Mouse (Mus musculus): ENCODE results near the gene Arhgap22. TPM values are rescaled to one million over a fixed set of nuclear protein-coding genes. Genes with fewer than 3 reads are reported as not detected.

Arhgap22 gene
- total RNA-seq, 2 experiments from 2014 or later: 10.9 to 12.1 TPM

GRCm38 (mm10) chr14:33296698-33297341 is 83.0 kb downstream of the Arhgap22 start:
- intact Hi-C loops (cut with DNase I): no loop called here
- H3K27ac ChIP-seq: peak overlapping the region; percentile 58

DNA sequence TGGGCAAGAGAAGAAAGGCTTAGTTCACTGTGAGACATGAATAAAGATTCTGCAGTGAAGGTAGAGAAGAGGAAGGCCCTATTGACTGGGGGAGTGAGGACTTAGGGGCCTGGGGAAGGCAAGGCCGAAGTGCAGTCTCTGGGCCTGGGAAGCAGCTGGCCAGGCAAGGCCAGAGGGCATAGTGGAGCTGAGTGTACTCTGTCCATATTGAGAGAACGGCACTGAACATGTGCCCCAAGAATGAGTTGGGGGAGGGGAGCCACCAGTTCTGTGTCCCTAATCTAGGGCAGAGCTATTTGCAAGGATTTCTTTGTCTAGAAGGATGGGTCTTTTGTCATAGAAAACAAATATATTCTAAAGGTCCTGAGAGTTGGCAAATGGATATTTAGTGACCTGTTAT is 86.8 kb downstream of the Arhgap22 start:
- no peak for TF ChIP-seq CTCF (IDR thresholded peaks at IDR 0.05)
- DNase-seq (ENCODE audit: extremely low spot score in 1 of 2, low spot score in 2 of 2): no peak
- intact Hi-C loops (cut with DNase I): loop anchor here (10.0 kb wide), 1 partner anchor 766 kb away; no protein-coding TSS in a partner anchor
- Histone ChIP-seq H3K4me3 (no peak overlapping the region), H3K27ac (no peak overlapping the region)

More at GRCm38 (mm10) chr14:33296698-33297341, 83.0 kb downstream of the Arhgap22 start:
- peak in 1 of 2 experiments; percentile 59 for DNase-seq (ENCODE audit: extremely low spot score in 1 of 2, low spot score in 2 of 2)
- no peak overlapping the region for H3K4me3 ChIP-seq
- TF ChIP-seq CTCF (IDR thresholded peaks at IDR 0.05): no peak

GRCm38 (mm10) chr14:33303348-33303819 is 89.6 kb downstream of the Arhgap22 start:
- intact Hi-C loops (cut with DNase I): loop anchor here (1.0 to 10.0 kb wide), 2 partner anchors 90 to 769 kb away; no protein-coding TSS in a partner anchor
- H3K27ac ChIP-seq: no peak overlapping the region
- H3K4me3 ChIP-seq: no peak overlapping the region
- peak; percentile 86 for TF ChIP-seq CTCF (IDR thresholded peaks at IDR 0.05)
- peak; percentile 80 to 82 for DNase-seq (ENCODE audit: extremely low spot score in 1 of 2, low spot score in 2 of 2)

- no peak for TF ChIP-seq CTCF (IDR thresholded peaks at IDR 0.05)
- no peak overlapping the region for H3K27ac ChIP-seq
- no peak overlapping the region for H3K4me3 ChIP-seq
- intact Hi-C loops (cut with DNase I): loop anchor here (10.0 kb wide), 1 partner anchor 771 kb away; no protein-coding TSS in a partner anchor
- DNase-seq (ENCODE audit: extremely low spot score in 1 of 2, low spot score in 2 of 2): peak in 1 of 2 experiments; percentile 19
Observed at GRCm38 (mm10) chr14:33305645-33306281, 91.9 kb downstream of the Arhgap22 start.

- TF ChIP-seq CTCF (IDR thresholded peaks at IDR 0.05): no peak
- intact Hi-C loops (cut with DNase I): no loop called here
- DNase-seq (ENCODE audit: extremely low spot score in 1 of 2, low spot score in 2 of 2): no peak
- no peak overlapping the region for H3K4me3 ChIP-seq
- H3K27ac ChIP-seq: no peak overlapping the region
Observed at GRCm38 (mm10) chr14:33310719-33311118, 96.9 kb downstream of the Arhgap22 start.

GRCm38 (mm10) chr14:33312309-33312708 is 98.5 kb downstream of the Arhgap22 start:
- no peak for DNase-seq (ENCODE audit: extremely low spot score in 1 of 2, low spot score in 2 of 2)
- no peak for TF ChIP-seq CTCF (IDR thresholded peaks at IDR 0.05)
- intact Hi-C loops (cut with DNase I): no loop called here

DNA sequence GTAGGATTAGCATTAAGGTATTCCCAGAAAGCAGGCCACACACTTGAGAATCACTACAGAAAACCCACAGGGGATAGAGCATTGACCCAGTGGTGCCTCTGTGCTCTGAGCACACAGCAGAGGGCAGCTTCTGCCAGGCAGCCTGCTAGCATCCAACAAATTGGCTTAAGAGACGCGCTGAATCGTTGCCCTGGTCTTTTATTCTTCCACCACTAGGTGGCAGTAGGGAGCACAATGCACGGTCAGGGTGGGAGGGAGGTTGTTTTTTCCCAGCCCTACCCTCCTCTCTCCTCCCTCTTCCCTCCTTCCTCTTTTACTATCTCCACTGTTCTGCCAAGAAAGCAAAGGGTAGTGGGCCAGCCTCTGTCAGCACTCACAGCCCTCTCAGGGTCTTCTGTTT is 99.8 kb downstream of the Arhgap22 start:
- peak; percentile 97 for TF ChIP-seq CTCF (IDR thresholded peaks at IDR 0.05)
- intact Hi-C loops (cut with DNase I): loop anchor here (1.0 kb wide), 1 partner anchor 58 kb away; no protein-coding TSS in a partner anchor
- DNase-seq (ENCODE audit: extremely low spot score in 1 of 2, low spot score in 2 of 2): peak; percentile 67 to 73

More at GRCm38 (mm10) chr14:33312309-33312708, 98.5 kb downstream of the Arhgap22 start:
- H3K4me3 ChIP-seq: no peak overlapping the region
- no peak overlapping the region for H3K27ac ChIP-seq

GRCm38 (mm10) chr14:33314160-33314559 is 100.3 kb downstream of the Arhgap22 start:
- TF ChIP-seq CTCF (IDR thresholded peaks at IDR 0.05): no peak
- Histone ChIP-seq H3K27ac (no peak overlapping the region), H3K4me3 (no peak overlapping the region)
- no peak for DNase-seq (ENCODE audit: extremely low spot score in 1 of 2, low spot score in 2 of 2)
- intact Hi-C loops (cut with DNase I): no loop called here

More for the DNA sequence above, 99.8 kb downstream of the Arhgap22 start:
- Histone ChIP-seq H3K4me3 (no peak overlapping the region), H3K27ac (no peak overlapping the region)

DNA sequence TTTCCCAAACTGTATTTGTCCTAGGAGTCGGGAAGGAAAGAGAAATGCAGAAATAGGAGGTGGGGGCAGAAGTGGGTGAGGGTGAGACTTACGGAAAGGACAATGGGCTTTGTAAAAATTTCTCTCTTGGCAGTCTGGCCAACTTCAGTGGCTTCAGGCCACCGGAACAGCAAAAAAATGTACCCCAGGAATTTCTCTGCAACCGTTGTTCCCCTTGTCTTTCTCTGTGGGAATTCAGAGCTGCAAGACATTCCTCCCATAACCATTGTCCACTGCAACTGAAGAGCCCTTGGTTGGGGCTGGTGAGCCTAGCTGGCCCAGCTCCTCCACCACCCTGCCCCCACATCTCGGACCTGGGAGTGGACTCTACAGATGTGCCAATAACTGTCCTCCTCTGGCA is 101.3 kb downstream of the Arhgap22 start:
- intact Hi-C loops (cut with DNase I): loop anchor here (5.0 kb wide), 1 partner anchor 132 kb away; the partner anchor contains the start of gene Mapk8
- TF ChIP-seq CTCF (IDR thresholded peaks at IDR 0.05): no peak
- H3K4me3 ChIP-seq: no peak overlapping the region
- DNase-seq (ENCODE audit: extremely low spot score in 1 of 2, low spot score in 2 of 2): no peak
- no peak overlapping the region for H3K27ac ChIP-seq

- no peak overlapping the region for H3K27ac ChIP-seq
- no peak for DNase-seq (ENCODE audit: extremely low spot score in 1 of 2, low spot score in 2 of 2)
- no peak overlapping the region for H3K4me3 ChIP-seq
- intact Hi-C loops (cut with DNase I): loop anchor here (5.0 kb wide), 1 partner anchor 132 kb away; the partner anchor contains the start of gene Mapk8
- peak; percentile 19; the same call in 1 of the 2 replicates for TF ChIP-seq CTCF (IDR thresholded peaks at IDR 0.05)
Observed at GRCm38 (mm10) chr14:33315771-33316170, 101.9 kb downstream of the Arhgap22 start.

- no peak for DNase-seq (ENCODE audit: extremely low spot score in 1 of 2, low spot score in 2 of 2)
- no peak for TF ChIP-seq CTCF (IDR thresholded peaks at IDR 0.05)
Observed at GRCm38 (mm10) chr14:33317946-33318345, 104.1 kb downstream of the Arhgap22 start.

More at GRCm38 (mm10) chr14:33317946-33318345, 104.1 kb downstream of the Arhgap22 start:
- H3K27ac ChIP-seq: no peak overlapping the region
- intact Hi-C loops (cut with DNase I): loop anchor here (5.0 kb wide), 1 partner anchor 129 kb away; the partner anchor contains the start of gene Mapk8
- H3K4me3 ChIP-seq: no peak overlapping the region

Data from left cerebral cortex, adult 2 months (tissue).